Mouse (Mus musculus) heart, embryonic 15.5 days (tissue): ENCODE data around the gene Mum1. TPM values are rescaled to one million over a fixed set of nuclear protein-coding genes. Genes with fewer than 3 reads are reported as not detected.

Source experiments
- ATAC-seq: fragments of 200-750 bp; cut with Nextera tagmentation; replicated peaks from 2 replicates; pipeline ENCODE4 v1.8.0; 2017; ENCODE audit warnings: low read depth, moderate TSS enrichment; ENCODE audit not compliant: insufficient number of reproducible peaks, insufficient read depth, low FRiP score
- H3K27ac ChIP-seq: fragments of 300-500 bp; sonication (generic); 2 replicates; pipeline ENCODE4 v1.5.1; 2015; ENCODE audit warnings: mild to moderate bottlenecking, inconsistent platforms
- H3K27me3 ChIP-seq: fragments of 300-500 bp; sonication (generic); 2 replicates; pipeline ENCODE4 v1.6.1; 2015; ENCODE audit warnings: inconsistent platforms
- H3K36me3 ChIP-seq: fragments of 300-500 bp; sonication (generic); 2 replicates; pipeline ENCODE4 v1.6.1; 2015; ENCODE audit warnings: mild to moderate bottlenecking, inconsistent platforms
- H3K4me1 ChIP-seq: fragments of 300-500 bp; sonication (generic); replicated peaks from 2 replicates; pipeline ENCODE4 v1.6.1; 2015; ENCODE audit warnings: inconsistent platforms
- H3K4me2 ChIP-seq: fragments of 300-500 bp; sonication (generic); 2 replicates; pipeline ENCODE4 v1.6.1; 2015; ENCODE audit warnings: inconsistent platforms, mild to moderate bottlenecking, moderate library complexity
- H3K4me3 ChIP-seq: fragments of 300-500 bp; sonication (generic); 2 replicates; pipeline ENCODE4 v1.5.1; 2015; ENCODE audit warnings: mild to moderate bottlenecking, inconsistent platforms
- H3K9ac ChIP-seq: fragments of 300-500 bp; sonication (generic); 2 replicates; pipeline ENCODE4 v1.6.1; 2015; ENCODE audit warnings: mild to moderate bottlenecking, inconsistent platforms
- H3K9me3 ChIP-seq: fragments of 300-500 bp; sonication (generic); replicated peaks from 2 replicates; pipeline ENCODE4 v1.6.1; 2016; ENCODE audit warnings: inconsistent platforms
- WGBS: fragments of 180-500 bp; shearing (Covaris S2); methylation state at CpG from one replicate; pipeline ENCODE4 v1.1.7; 2015; ENCODE audit warnings: mixed read lengths; 5-methylcytosine and 5-hydroxymethylcytosine counted together
- microRNA-seq: library from miRNA; unstranded; fragments of <30 nt; microRNA quantifications from one replicate; pipeline ENCODE4, GENCODE M21; 2016
- polyA plus RNA-seq: library from polyadenylated mRNA; unstranded; fragments of >200 nt; fragmentation: Nextera tagmentation; extraction: Ambion mirVana; gene quantifications from 2 replicates; pipeline ENCODE4 v1.2.1, GENCODE M21; 2015

Mum1 gene
- polyA plus RNA-seq, 1 experiment from 2014 or later: 32.7 TPM

DNA sequence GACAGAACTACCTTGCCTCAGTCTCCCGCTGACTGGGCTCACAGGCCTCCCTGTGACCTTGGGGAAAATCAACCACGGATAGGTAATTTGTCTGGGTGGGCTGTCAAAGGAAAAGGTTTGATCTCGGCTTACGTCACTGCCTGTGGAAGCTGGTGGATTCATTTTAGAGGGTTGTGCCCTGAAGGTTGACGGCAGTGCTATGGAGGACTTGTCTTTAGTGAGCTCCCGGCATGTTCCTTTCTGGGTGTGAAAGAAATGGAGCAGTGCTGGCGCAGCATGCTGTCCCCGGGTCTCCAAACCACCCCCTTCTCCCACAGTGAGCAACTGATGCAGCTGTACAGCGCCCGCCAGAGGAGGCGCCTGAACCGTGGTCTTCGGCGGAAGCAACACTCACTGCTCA lies 67.1 kb downstream of the Mum1 start:
- peaks cover 40% of the 10 kb centered on the region for H3K4me1 ChIP-seq
- H3K27me3 ChIP-seq: peaks cover 19% of the 10 kb centered on the region
- peak overlapping the region; percentile 83 for H3K4me3 ChIP-seq
- WGBS: 24% methylated on average over 14 of the region's 14 CpGs
- H3K4me2 ChIP-seq: peak overlapping the region; percentile 78
- H3K9me3 ChIP-seq: no peaks in the 10 kb centered on the region
- peak overlapping the region; percentile 95 for H3K9ac ChIP-seq
- ATAC-seq: no peak
- peaks cover 21% of the 10 kb centered on the region; the same call in 1 of the 2 replicates for H3K36me3 ChIP-seq
- H3K27ac ChIP-seq: peak overlapping the region; percentile 83

Small RNA genes within 50 kb of the gene (microRNA-seq; reads per million reads assigned to microRNA genes)
- gene Mir6911: 0.63 reads per million

Other genes with a start within 250 kb of the Mum1 start
- 16.2 and 19.6 TPM in 2 replicates for gene Tmem259, start 242.1 kb upstream of the Mum1 start, polyA plus RNA-seq
- gene Cnn2, start 237.8 kb upstream of the Mum1 start, polyA plus RNA-seq: 208 and 243 TPM in 2 replicates
- gene Abca7, start 229.9 kb upstream of the Mum1 start, polyA plus RNA-seq: 2.1 and 3.9 TPM in 2 replicates
- 4.7 and 14.4 TPM in 2 replicates for gene Arhgap45, start 209.8 kb upstream of the Mum1 start, polyA plus RNA-seq
- gene Polr2e, start 186.6 kb upstream of the Mum1 start, polyA plus RNA-seq: 115 and 136 TPM in 2 replicates
- 628 and 658 TPM in 2 replicates for gene Gpx4, start 179.3 kb upstream of the Mum1 start, polyA plus RNA-seq
- gene Sbno2, start 120.9 kb upstream of the Mum1 start, polyA plus RNA-seq: 8.3 and 13.9 TPM in 2 replicates
- 10.0 and 14.2 TPM in 2 replicates for gene Stk11, start 110.6 kb upstream of the Mum1 start, polyA plus RNA-seq
- 861 and 962 TPM in 2 replicates for gene Atp5d, start 87.8 kb upstream of the Mum1 start, polyA plus RNA-seq
- 1.7 and 2.9 TPM in 2 replicates for gene Cbarp, start 85.6 kb upstream of the Mum1 start, polyA plus RNA-seq
- gene Midn, start 78.2 kb upstream of the Mum1 start, polyA plus RNA-seq: 11.6 and 16.8 TPM in 2 replicates
- 86.7 and 90.2 TPM in 2 replicates for gene Cirbp, start 60.4 kb upstream of the Mum1 start, polyA plus RNA-seq
- 7.7 and 9.1 TPM in 2 replicates for gene 1600002K03Rik, start 53.5 kb upstream of the Mum1 start, polyA plus RNA-seq
- gene Efna2, start 47.0 kb upstream of the Mum1 start, polyA plus RNA-seq: 8.6 and 9.7 TPM in 2 replicates
- gene Ndufs7, start 22.7 kb downstream of the Mum1 start, polyA plus RNA-seq: 553 and 586 TPM in 2 replicates
- 47.7 and 52.9 TPM in 2 replicates for gene Gamt, start 34.6 kb downstream of the Mum1 start, polyA plus RNA-seq
- 31.5 and 40.0 TPM in 2 replicates for gene Dazap1, start 35.1 kb downstream of the Mum1 start, polyA plus RNA-seq
- 525 and 544 TPM in 2 replicates for gene Rps15, start 66.0 kb downstream of the Mum1 start, polyA plus RNA-seq
- 0.96 and 2.1 TPM in 2 replicates for gene Apc2, start 69.5 kb downstream of the Mum1 start, polyA plus RNA-seq
- gene 2310011J03Rik, start 94.1 kb downstream of the Mum1 start, polyA plus RNA-seq: 32.4 and 36.8 TPM in 2 replicates
- 1.3 and 1.5 TPM in 2 replicates for gene Pcsk4, start 103.1 kb downstream of the Mum1 start, polyA plus RNA-seq
- 1.6 and 3.4 TPM in 2 replicates for gene Reep6, start 103.5 kb downstream of the Mum1 start, polyA plus RNA-seq
- 10.9 and 12.7 TPM in 2 replicates for gene Adamtsl5, start 122.0 kb downstream of the Mum1 start, polyA plus RNA-seq
- gene Plk5, start 130.0 kb downstream of the Mum1 start, polyA plus RNA-seq: 0.06 and 0.09 TPM in 2 replicates
- gene Mex3d, start 161.2 kb downstream of the Mum1 start, polyA plus RNA-seq: 4.8 and 5.2 TPM in 2 replicates
- gene Mbd3, start 173.1 kb downstream of the Mum1 start, polyA plus RNA-seq: 122 and 177 TPM in 2 replicates
- gene Uqcr11, start 180.4 kb downstream of the Mum1 start, polyA plus RNA-seq: 1,499 and 1,535 TPM in 2 replicates
- 41.3 and 67.2 TPM in 2 replicates for gene Tcf3, start 207.2 kb downstream of the Mum1 start, polyA plus RNA-seq